Mouse (Mus musculus): ENCODE measurements around the gene Plcd4. TPM values are rescaled to one million over a fixed set of nuclear protein-coding genes. Genes with fewer than 3 reads are reported as not detected.

Gene Plcd4
- total RNA-seq (2023), result under 1 TPM in 1 of 2 experiments, not detected in 1; 0.85 TPM

GRCm38 (mm10) chr1:74542451-74542961 is at the start of gene Plcd4:
Gene Plcd4 (plus strand): TSS chr1:74542888.

GRCm38 (mm10) chr1:74505721-74506464 is 36.8 kb upstream of the Plcd4 start, which contains the start of gene Cnot9:
Gene Cnot9 (plus strand): TSS chr1:74506058.

GRCm38 (mm10) chr1:74544184-74544583 is 1.5 kb downstream of the Plcd4 start, which contains the start of gene Usp37:
Gene Usp37 (minus strand): TSS chr1:74544284.

GRCm38 (mm10) chr1:74587773-74588445 is 45.2 kb downstream of the Plcd4 start, which contains the start of the genes Zfp142 and Bcs1l:
Gene Zfp142 (minus strand): TSS chr1:74588246.
Gene Bcs1l (plus strand): TSS chr1:74588289.

GRCm38 (mm10) chr1:74601267-74601962 is 58.7 kb downstream of the Plcd4 start, which contains the start of the genes Rnf25 and Stk36:
Gene Rnf25 (minus strand): TSS chr1:74601397.
Gene Stk36 (plus strand): TSS chr1:74601445.

Other genes starting within 250 kb of the Plcd4 start
- 10 to 100 TPM; 66.7 to 88.5 TPM for gene Tmbim1, start 237.3 kb upstream of the Plcd4 start, total RNA-seq (2023)
- under 1 TPM; 0.49 to 0.76 TPM for gene Catip, start 180.8 kb upstream of the Plcd4 start, total RNA-seq (2023)
- 100 to 1,000 TPM; 616 to 632 TPM for gene Slc11a1, start 167.7 kb upstream of the Plcd4 start, total RNA-seq (2023)
- 100 to 1,000 TPM; 136 to 144 TPM for gene Ctdsp1, start 151.4 kb upstream of the Plcd4 start, total RNA-seq (2023)
- gene Vil1, start 133.5 kb upstream of the Plcd4 start, total RNA-seq (2023), result under 1 TPM in 1 of 2 experiments, not detected in 1; 1.00 TPM
- gene Cnot9, start 36.8 kb upstream of the Plcd4 start, total RNA-seq (2023), result 10 to 100 TPM; 18.8 to 18.9 TPM
- 10 to 100 TPM; 15.8 to 18.7 TPM for gene Usp37, start 1.4 kb downstream of the Plcd4 start, total RNA-seq (2023)
- 10 to 100 TPM; 19.7 to 24.2 TPM for gene Zfp142, start 45.4 kb downstream of the Plcd4 start, total RNA-seq (2023)
- gene Bcs1l, start 45.4 kb downstream of the Plcd4 start, total RNA-seq (2023), result 1 to 10 TPM; 6.5 to 7.0 TPM
- 10 to 100 TPM; 38.6 to 45.9 TPM for gene Rnf25, start 58.5 kb downstream of the Plcd4 start, total RNA-seq (2023)
- under 1 TPM; 0.36 to 0.84 TPM for gene Stk36, start 58.6 kb downstream of the Plcd4 start, total RNA-seq (2023)
- 10 to 100 TPM; 26.2 to 33.6 TPM for gene Ttll4, start 118.9 kb downstream of the Plcd4 start, total RNA-seq (2023)
- 100 to 1,000 TPM; 183 to 203 TPM for gene Cyp27a1, start 170.7 kb downstream of the Plcd4 start, total RNA-seq (2023)
- not detected for gene Prkag3, start 206.3 kb downstream of the Plcd4 start, total RNA-seq (2023)
- 1 to 10 TPM; 3.7 to 6.5 TPM for gene Wnt6, start 229.0 kb downstream of the Plcd4 start, total RNA-seq (2023)
- not detected for gene Wnt10a, start 248.6 kb downstream of the Plcd4 start, total RNA-seq (2023)

Measured in monocyte, adult 59 days (primary cell).